Mouse (Mus musculus): Measurements from ENCODE around the gene Lin37.

DNA sequence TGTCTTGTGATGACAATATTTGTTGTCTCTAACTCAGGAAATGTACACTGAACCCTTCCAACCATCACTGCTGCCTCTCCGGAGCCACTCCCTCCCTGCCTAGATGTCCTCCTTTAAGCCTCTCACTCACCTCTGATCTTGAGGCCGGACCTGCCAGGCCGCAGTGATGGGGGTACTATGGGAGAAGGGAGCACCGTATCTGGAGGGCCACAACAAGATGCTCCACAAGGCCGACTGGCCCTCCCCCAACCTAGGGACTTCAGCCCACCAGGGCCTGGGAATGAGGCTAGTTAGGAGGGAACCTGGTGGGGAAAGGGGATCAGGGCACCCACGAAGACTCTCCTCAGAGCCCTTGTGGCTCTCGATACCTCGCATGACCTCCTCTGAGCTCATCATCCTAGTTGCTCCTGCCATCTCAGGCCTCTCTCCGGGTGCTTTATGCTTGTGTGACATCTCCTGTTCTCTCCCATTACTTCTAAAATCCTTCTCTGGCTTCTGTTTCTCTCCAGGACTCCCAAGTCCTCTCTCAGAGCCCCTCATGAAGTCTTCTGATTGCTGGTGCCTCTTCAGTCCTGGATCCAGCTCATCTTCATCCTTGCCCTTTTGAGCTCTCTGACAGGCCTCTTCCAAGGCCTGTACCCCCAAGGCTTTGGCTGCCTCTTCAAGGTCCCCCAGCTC is 31.4 kb upstream of the Lin37 start:
- TF ChIP-seq POLR2A (IDR thresholded peaks at IDR 0.05; ENCODE audit: insufficient read depth, low read depth, low read length), result no peak
- no peak for TF ChIP-seq CTCF (IDR thresholded peaks at IDR 0.05)
